Mouse (Mus musculus) ES-Bruce4 (cell line): ENCODE results near the gene Hist2h4.

Source experiments
- CTCF ChIP-seq: IDR thresholded peaks from one replicate; pipeline ENCODE4 v1.8.1; 2011; ENCODE audit warnings: low read depth, low read length
- EP300 ChIP-seq: IDR thresholded peaks from 2 replicates; pipeline ENCODE4 v1.6.1; 2011; ENCODE audit warnings: low read depth, low read length; ENCODE audit not compliant: insufficient read depth
- POLR2A ChIP-seq: IDR thresholded peaks from one replicate; pipeline ENCODE4 v1.8.1; 2011; ENCODE audit warnings: low read length; ENCODE audit not compliant: insufficient read depth

DNA sequence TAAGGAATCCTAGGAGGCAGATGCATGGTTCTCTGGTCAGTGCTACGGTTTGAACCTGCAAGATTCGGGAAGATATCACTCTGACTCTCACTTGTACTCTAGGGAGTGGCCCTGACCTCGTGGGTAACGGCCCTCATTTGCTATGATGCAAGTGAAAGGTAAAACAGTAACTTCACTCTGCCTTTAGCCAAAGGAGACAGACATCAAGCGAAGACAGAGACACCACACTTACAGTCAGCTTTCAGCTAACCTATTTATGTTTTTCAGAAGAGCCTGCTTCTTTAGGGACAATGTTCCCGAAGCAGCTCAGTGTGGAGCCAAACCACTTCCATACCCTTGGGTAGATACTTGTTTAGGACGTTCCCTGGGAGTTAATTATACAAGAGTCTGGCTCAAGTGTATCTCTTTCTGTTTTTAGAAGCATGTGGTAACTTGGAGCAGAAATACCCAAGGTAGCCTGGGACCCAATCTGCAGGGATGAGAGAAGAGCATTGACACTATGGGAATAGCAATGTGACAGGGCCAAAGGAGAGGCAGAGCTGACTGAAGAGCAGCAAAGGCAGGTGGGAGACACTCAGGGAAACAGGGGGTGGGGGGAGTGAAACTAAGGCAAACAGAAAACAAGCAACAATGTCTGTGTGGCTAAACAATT, 19.1 kb downstream of the Hist2h4 start:
- TF ChIP-seq POLR2A: no peak
- no peak for TF ChIP-seq CTCF
- TF ChIP-seq EP300: no peak
